Mouse (Mus musculus): Measurements from ENCODE around the gene Psma7.

Gene Psma7

DNA sequence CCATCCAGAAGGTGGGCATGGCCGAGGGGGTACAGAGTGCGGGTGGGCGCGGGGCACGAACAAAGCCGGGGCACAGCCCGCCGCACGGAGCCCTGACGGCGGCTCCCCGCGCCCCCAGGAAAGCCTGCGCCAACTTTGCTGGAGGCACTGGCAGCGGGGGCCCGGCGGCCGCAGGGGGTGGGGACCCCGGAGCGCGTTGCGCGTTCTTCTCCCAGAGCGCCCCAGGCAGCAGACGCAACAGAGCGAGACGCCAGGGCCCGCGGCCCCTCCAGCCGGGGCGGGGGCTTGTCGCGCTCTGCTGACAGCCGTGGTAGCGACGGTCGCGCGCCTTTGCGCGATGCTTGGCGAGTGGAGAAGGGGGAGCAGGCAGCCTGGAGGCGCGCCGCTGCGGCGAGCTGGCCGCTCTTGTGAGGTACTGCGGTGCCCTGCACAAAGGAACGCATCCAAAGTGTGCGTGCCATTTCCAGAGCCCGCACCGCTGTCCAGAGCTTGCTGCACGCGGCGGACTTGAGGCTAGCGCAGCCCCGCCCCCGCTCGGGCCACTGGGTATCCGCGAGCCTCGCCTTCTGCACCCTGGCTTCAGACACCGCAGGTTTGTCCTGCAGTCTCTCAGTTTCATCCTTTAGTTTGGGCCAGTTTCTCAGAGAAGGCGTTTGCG lies 754 bp upstream of the Psma7 start:
- DNase-seq (ENCODE audit: low spot score), result peak; percentile 71

DNA sequence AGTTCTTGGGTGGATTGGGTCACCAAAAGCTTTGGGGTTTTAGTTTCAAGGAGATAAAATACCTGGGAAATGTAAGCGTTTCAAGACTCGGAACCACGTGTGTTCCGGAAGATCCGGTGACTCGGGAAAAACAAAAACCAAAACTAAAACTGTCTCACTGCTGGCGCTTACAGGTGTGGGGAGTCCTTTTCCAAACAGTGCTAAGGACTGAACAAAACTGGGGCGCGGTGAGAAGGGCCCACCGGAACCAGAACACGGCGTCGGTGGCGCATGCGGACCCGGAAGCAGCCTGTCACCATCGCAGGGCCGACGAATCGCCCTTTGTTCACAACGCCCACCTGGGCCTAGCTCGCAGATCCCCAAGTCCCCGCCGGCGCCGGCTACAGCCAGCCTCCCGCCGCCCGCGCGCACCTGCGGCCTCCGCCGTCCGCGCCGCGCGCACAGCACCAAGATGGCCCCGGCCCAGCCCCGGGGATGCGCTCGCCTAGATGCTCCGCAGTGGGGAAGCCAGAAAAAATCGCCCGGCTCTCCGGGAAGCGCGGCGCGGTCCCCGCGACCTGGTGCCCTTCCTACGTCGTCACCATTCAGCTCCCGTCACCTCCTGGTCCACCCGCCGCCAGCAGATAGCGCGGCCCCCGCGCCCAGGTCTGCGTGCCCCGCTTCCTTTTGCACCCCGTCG lies 517 bp downstream of the Psma7 start:
- peak; percentile 45 for DNase-seq (ENCODE audit: low spot score)

DNA sequence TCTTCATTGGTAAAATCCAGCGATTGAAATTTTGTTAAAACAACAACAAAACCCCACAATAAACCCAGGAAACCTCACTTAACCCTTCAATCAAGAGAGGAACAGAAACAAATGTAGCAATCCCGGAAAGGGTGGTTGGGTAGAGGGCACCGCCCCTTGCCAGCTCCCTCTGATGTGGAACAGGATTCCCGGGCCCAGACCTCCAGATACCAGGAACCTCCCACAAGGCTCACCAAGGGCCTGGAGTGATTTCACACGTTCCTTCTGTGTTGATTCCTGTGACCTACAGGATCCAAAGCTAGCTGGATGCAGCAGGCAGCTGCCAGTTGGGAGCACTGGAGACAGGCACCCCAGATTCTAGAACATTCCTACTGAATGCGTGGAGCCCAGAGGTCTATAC lies 1.8 kb downstream of the Psma7 start:
- no peak for DNase-seq (ENCODE audit: low spot score)

DNA sequence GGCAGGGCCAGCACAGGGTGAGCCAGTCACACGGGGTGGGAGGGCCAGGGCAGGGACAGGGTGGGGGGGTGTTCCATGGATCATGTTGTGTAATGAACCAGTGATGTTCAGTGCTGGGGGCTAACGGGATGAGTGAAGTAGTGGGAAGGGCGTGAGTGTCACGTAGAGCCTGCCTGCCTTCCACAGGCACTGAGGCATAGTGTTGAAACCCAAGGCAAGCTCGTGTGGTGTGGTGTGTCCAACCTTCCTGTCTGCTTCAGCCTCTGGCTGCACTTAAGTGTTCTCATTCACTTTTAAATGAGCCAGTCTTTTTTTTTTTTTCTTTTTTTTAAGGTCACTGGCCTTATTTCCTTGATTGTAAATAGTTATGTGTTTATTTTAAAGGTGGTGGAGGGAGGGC lies 7.5 kb downstream of the Psma7 start:
- DNase-seq (ENCODE audit: low spot score), result no peak

DNA sequence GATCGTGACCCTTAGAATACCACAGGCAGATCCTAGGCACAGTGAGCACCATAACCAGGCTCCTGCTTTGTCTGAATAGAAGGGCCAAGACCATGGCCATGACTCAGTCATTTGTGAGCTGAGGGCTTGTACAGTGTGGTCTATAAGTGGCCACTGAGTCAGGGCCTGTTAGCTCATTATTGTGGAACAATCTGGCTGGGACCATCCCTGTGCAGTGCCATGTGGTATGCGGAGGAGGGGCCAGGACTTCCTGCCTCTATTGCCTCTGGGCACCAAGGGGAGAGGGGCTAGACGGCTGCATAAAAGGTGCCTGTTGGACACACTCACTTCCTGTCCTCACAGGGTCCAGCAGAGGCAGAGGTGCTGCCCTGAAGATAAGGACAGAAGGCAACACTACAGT lies 8.3 kb downstream of the Psma7 start:
- no peak for DNase-seq (ENCODE audit: low spot score)

GRCm38 (mm10) chr2:180032925-180033324 lies 9.3 kb downstream of the Psma7 start:
- no peak for DNase-seq (ENCODE audit: low spot score)

GRCm38 (mm10) chr2:180031270-180031669 lies 11.0 kb downstream of the Psma7 start:
- no peak for DNase-seq (ENCODE audit: low spot score)

GRCm38 (mm10) chr2:180027768-180028167 lies 14.5 kb downstream of the Psma7 start:
- no peak for DNase-seq (ENCODE audit: low spot score)

- no peak for DNase-seq (ENCODE audit: low spot score)
Measured at GRCm38 (mm10) chr2:180025861-180026200, 16.4 kb downstream of the Psma7 start.

GRCm38 (mm10) chr2:180025135-180025860 lies 16.9 kb downstream of the Psma7 start:
- DNase-seq (ENCODE audit: low spot score), result peak; percentile 45

DNA sequence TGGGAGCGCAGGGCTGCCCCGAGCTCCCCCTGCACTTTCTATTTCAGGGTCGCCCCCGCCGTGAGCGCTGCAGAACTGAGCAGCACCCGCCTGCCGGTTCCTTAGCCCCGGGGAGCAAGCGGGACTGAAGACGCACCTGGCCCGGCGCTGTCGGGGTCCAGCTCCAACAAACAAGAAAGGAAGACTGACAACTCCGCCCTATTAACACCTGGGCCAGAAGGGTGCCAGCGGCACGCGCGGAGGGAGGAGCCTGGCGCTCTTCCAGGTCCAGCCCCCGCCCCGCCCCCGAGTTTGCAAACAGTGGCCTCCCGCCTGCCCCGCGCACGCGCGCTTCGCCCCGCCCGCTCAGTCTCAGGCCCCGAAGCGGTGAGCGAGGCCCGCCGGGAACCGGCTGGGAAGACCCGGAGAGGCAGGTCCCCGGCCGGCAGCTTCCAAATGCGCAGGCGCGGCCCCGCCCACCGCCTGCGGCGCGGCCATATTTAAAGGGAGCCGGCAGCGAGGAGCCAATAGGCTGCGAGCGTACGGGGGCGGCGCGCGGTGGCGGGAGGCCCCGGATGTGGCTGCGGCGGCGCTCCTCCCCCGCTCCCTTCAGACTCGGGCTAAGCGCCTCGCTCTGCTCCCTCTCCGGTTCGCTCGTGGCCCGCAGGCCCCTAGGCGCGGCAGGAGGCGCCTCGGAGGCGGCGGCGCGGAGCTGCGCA lies 17.7 kb downstream of the Psma7 start, which contains the start of gene Lsm14b:
Lsm14b (plus strand) TSS at position 587 of the 698 bp plus-strand sequence.
- peak; percentile 98 for DNase-seq (ENCODE audit: low spot score)

DNA sequence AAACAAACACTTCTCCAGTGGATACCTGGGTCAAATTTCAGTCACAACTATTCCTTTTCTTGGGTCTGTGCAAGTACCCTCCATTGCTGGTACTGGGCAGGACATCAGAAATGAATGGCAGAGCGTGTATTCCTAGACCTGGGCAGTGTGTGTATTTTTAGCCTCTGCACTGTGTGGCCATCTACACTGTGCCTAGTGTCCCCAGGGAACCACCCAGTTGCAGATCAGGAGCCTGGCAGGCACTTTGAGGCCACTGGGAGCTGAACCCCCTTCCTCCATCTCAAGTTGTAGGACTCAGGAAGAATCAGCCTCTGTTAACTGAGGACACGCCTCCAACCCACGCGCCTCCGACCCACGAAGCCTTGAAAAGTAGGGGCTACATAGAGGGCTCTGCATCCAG lies 19.5 kb downstream of the Psma7 start:
- DNase-seq (ENCODE audit: low spot score), result no peak

GRCm38 (mm10) chr2:180020919-180021318 lies 21.3 kb downstream of the Psma7 start:
- DNase-seq (ENCODE audit: low spot score), result no peak

DNA sequence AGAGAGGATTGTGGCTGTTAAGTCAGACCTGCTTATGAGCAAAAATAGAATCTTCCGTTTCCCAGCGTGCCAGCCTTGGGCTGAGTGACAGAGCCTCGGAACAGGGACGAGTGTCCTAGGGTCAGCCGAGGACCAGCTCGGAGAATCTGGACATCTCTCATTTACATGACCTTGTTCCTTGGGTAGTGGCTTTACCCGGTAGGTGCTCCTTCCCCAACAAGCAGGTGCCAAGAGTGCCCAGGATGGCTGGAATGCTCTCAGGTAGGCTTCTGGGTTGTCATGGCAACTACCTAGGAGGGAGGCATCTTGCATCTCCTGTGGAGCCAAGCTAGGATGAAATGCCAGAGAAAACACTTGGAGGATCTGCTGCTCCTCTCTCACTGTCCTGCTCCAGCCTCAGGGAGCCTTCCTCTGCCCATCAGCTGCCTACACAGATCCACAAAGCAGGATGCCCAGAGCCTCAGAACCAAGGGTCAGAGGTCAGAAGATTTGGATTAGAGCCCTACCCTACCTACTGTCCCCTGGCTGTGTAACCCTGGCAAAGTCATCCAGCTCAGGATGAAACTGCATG lies 22.1 kb downstream of the Psma7 start:
- DNase-seq (ENCODE audit: low spot score), result no peak

DNA sequence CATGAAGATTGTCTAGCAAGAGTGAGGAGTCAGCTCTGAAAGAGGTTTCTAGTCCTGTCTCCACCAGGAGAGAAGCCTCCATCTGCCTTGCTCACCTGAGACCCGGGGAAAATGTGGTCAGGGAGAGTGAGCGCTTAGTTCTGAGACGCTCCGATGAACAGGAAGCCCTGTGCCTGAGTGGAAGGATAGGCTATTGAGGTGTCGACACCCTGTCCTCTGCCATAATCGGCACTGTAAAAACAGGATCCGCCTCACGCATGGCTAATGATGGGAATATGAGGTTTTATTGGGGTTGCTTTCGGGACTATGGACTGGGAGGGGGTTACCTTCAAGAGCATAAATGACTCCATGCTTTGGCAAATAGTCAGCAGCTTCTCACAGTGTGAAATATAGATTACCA lies 23.7 kb downstream of the Psma7 start:
- DNase-seq (ENCODE audit: low spot score), result no peak

DNA sequence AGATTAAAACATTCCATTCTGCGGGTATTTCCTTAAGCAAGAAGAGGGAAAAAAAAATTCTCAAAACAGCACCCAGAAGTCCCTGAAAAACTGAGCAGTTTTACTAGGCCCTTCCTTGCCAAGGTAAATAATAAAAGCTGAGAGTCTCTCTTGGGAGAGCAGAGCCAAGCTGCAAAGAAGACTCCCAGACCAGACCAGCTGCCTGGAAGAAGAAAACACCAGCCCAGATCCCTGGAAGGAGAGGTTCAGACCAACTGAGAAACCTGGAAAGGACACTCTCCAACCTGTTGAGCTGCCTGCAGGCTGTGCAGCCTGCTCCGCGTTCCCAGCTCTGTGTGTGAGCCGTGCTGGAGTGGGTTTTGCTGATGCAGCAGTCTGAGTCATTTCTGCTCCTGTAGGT lies 24.6 kb downstream of the Psma7 start:
- no peak for DNase-seq (ENCODE audit: low spot score)

- DNase-seq (ENCODE audit: low spot score), result no peak
Measured at GRCm38 (mm10) chr2:180013686-180014085, 28.5 kb downstream of the Psma7 start.

- DNase-seq (ENCODE audit: low spot score), result no peak
Measured at GRCm38 (mm10) chr2:180011370-180011769, 30.9 kb downstream of the Psma7 start.

GRCm38 (mm10) chr2:180010686-180011085 lies 31.5 kb downstream of the Psma7 start:
- DNase-seq (ENCODE audit: low spot score), result no peak

GRCm38 (mm10) chr2:180006352-180007017 lies 35.7 kb downstream of the Psma7 start:
- no peak for DNase-seq (ENCODE audit: low spot score)

- no peak for DNase-seq (ENCODE audit: low spot score)
Measured at GRCm38 (mm10) chr2:180005656-180006351, 36.4 kb downstream of the Psma7 start.
